Mouse (Mus musculus) megakaryocyte-erythroid progenitor cell, adult 5-6 weeks (primary cell): Measurements from ENCODE around the gene Zfp978. TPM values are rescaled to one million over a fixed set of nuclear protein-coding genes. Genes with fewer than 3 reads are reported as not detected.
A peak's percentile ranks its signal among the peaks of the same experiment; 100 is the strongest.
"Not testable (repeated sequence)": the region's sequence is repeated elsewhere in the genome, so short reads cannot be mapped to it uniquely, and the experiment has no call there.

Experiments used
- ATAC-seq: replicated peaks from 2 replicates; pipeline ENCODE4 v1.8.0; 2016; ENCODE audit warnings: mild to moderate bottlenecking, inconsistent platforms; ENCODE audit not compliant: severe bottlenecking, poor library complexity, low FRiP score, low TSS enrichment
- total RNA-seq, 2 experiments: library from RNA; stranded (forward) in 1 of 2; stranded (reverse) in 1 of 2; fragments of 200-1000, 215-1000 nt in 1 of 2; fragments of >200 nt in 1 of 2; fragmentation: Nextera tagmentation in 1 of 2; gene quantifications; 2 replicates each; pipeline ENCODE4 v1.2.3; 2014 to 2017

Zfp978 gene
- total RNA-seq, 2 experiments from 2014 or later, result not detected

DNA sequence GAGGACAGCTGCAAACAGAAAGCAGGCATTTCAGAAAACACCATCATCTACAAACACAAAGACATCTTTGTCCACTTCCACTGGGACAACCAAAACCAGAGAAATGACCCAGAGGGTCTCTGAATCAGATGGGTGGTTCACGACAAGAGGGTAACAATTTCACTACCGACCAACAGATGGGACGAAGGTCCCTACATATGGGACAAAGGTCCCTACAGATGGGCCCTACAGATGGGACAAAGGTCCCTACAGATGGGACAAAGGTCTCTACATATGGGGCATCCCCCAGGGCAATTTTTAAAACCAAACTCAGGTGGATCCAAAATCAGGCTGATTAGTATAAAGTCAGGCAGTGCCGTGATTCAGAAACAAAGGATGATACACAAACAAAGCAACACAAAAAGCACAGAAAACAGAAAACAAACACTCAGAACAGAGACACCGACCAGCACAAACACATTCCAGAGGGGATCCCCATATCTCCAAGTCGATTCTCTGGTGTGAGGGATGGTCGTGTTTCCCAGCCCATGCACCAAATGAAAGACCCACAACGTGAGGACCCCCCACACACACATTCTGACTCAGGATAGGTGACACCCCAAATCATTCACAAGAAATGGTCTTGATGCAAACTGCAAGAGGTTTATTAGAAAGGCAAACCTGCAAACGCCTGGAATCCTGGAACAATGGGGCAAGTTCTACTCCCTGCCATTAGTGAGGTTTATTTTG lies 11.3 kb upstream of the Zfp978 start:
- not testable (repeated sequence) for ATAC-seq

GRCm38 (mm10) chr4:147350541-147350940 lies 10.6 kb upstream of the Zfp978 start:
- 0 out of 2 replicates have a peak, but pooled peaks have one; percentile 41 for ATAC-seq

DNA sequence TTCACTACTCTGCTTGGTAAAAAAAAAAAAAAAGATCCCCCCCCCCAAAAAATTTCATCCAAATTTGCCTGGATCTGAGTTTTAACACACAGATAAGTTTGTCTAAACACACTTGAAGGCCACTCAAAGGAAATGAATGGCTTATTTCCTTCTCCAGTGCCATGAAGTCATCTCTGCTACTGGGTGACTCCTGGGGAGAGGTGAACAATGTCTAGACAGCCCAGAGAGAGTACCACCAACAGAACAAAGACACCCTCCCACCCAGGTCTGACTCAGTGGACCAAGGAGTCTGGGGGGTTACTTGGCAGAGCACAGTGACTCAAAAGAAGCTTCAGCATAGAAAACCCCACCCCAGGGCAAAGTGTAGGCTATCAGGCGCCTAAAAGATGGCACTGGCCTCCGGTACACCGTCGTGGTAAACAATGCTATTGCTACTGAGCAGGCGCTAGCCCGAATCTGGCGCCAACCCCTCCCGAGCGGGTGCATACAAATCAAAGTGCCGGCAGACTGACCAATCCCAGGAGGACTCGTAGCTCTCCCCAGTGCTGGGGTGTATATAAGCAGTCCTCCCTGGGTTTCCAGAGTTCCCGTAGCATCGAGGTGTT lies 9.6 kb upstream of the Zfp978 start:
- not testable (repeated sequence) for ATAC-seq

DNA sequence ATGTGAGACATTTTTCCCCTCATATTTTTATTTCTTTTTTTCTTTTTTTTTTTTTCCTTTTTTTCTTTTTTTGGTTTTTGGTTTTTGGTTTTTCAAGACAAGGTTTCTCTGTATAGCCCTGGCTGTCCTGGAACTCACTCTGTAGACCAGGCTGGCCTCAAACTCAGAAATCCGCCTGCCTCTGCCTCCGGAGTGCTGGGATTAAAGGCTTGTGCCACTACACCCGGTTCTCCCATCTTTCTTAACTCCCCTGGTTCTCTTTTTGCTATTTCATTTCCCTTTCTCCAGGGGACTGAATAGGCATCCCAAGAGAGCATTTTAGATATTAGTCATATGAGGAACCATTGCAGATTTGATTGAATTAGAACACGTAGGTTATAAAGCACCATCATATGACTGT lies 7.5 kb upstream of the Zfp978 start:
- not testable (repeated sequence) for ATAC-seq

DNA sequence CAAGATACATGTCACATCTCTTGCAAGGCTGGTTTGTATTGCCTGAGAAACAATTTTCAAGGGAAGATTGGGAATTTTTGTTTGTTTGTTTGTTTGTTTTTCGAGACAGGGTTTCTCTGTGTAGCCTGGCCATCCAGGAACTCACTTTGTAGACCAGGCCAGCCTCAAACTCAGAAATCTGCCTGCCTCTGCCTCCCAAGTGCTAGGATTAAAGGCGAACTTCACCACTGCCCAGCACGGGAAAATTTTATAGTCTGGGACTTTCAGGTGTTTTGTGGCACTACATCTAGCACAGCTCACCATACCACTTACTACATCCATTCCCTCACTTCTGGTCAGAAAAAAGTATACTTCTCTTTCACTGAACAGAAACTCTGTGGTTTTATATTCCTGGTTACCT lies 5.1 kb upstream of the Zfp978 start:
- not testable (repeated sequence) for ATAC-seq

GRCm38 (mm10) chr4:147357195-147357594 lies 3.9 kb upstream of the Zfp978 start:
- ATAC-seq, result not testable (repeated sequence)

- ATAC-seq, result not testable (repeated sequence)
Measured at GRCm38 (mm10) chr4:147361872-147362271, 769 bp downstream of the Zfp978 start.

GRCm38 (mm10) chr4:147369564-147369963 lies 8.5 kb downstream of the Zfp978 start:
- ATAC-seq, result peak; percentile 52; the same call in 1 of the 2 replicates

DNA sequence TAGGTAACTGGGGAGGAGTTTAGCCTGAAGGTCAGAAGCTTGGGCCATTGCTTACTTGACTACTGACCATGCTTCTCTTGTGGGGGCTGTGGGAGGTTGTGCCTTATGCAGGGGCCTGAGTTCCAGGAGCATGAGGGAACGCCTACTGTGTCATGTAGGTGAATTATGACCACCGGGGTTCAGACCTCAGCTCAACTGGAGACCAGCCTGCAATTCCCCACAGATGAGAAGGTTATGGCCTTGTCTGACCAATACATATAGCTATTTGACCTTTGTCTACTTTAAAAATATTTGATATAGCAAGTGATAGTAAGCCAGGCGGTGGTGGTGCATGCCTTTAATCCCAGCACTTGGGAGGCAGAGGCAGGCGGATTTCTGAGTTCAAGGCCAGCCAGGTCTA lies 22.1 kb downstream of the Zfp978 start:
- not testable (repeated sequence) for ATAC-seq

DNA sequence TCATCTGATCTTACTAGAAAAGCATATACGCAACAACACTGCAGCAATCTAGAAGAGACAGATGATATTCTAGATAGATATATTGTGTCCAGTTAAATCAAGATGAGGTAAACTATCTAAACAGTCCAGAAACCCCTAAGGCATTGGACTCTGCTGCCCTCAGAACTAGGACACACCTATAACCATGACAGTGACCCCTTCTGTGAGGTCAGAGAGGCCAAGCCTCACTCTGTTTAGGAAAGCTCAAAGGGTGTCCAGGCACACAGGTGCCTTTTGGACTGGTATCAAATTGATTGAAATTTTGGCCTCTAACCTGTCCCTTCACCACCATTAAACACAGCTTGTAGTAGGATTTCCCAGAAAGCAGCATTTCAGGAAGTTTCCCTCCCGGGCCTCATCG lies 36.1 kb downstream of the Zfp978 start:
- ATAC-seq, result not testable (repeated sequence)

DNA sequence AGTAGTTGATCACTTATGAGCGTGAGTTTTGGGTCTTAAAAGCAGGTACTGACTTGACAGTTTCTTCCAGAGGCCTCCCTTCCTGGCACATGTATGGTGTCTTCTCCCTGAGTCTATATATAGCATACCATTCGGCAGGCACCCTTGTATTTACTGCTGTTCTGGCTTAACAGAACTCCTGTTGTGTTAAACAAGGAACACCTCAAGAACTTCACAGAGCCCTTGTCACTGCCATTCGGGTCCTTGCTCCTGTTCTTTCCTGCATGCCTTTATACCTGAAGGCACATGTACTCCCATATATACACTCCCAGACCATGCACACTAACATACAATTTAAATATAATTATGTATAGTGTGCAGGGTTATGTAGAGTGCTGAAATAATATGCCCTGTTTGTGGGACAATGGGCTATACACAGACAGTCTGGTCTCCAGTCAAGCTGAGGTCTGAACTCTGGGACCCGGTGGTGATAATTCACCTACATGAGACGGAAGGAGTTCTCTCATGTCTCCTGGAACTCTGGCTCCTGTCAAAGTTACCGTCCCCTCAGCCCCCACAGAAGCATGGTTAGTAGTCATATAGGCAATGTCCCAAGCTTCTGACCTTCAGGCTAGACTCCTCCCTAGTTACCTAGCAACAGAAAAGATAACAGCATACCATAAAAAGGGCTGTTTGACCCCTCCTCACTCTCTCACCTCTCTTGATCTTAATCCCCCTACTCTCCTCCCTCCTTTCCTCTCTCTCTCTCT lies 37.0 kb downstream of the Zfp978 start:
- ATAC-seq, result not testable (repeated sequence)

DNA sequence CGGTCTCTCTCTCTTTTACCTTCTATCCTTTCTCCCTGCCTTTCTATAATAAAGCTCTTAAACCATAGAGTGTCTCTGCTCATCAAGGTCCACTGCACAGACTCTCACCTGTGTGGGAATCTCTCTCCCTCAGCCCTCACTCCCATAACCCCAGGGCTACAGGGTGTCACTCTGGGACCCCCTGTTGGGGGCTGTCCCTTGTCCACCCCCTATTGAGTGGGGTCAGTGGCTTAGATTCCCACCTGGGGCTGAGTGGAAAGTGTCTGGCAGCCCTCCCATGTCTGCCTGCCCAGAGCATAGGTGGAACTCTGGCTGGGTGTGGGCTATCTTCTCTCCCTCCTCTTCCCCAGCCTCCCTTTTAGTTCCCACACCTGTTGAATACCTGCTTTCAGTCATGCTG lies 37.6 kb downstream of the Zfp978 start:
- not testable (repeated sequence) for ATAC-seq

DNA sequence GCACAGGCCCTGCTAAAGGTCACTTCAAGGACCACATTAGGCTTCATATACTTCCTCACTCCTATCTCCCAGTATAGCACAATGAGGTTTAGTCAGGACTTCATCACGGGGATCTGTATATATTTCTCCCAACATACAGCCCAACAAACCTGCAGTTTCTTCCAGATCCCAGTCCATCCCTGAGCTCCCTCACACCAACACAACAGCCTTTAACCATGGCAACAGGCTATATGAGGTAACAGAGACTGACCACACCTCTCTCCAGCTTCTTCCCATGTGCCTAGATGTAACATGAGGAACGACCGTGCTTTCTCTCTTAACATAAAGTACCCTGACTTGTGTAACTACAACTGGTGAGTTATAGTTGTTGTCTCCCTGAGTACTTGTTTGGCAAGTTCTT lies 38.4 kb downstream of the Zfp978 start:
- ATAC-seq, result not testable (repeated sequence)

DNA sequence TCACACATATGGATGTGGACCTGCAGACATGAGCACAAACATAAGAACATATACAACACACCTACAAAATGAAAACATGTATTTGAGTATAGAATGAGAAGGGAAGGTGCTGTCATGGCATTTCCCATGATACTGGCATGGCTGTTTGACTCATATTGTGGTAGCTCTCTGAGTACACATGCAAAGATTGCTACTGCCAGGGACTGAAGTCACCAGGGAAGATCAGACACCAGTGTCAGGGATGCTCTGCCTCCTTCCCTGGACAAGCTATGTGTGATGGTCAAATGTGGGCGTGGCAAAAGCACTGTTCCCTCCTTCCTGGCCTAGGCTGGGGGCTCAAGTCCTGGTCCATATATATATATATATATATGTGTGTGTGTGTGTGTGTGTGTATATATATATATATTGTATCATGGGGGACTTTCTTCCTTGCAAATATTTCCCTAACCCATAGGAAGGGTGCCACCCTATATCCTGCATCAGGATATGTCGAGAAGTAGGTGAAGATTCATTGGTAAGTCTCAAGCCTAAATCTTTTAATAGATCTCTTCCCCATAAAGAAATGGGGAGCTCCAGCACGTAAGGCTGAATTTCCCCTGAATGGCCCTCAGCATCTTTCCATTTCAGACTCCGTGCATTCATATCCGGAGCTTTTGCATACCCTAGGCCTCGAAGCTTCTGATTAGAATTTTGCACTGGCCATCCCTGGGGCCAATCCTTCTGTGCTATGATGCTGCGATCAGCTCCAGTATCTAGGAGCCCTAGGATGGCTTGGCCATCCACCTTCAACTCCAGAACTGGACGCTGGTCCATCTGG lies 39.1 kb downstream of the Zfp978 start:
- not testable (repeated sequence) for ATAC-seq

DNA sequence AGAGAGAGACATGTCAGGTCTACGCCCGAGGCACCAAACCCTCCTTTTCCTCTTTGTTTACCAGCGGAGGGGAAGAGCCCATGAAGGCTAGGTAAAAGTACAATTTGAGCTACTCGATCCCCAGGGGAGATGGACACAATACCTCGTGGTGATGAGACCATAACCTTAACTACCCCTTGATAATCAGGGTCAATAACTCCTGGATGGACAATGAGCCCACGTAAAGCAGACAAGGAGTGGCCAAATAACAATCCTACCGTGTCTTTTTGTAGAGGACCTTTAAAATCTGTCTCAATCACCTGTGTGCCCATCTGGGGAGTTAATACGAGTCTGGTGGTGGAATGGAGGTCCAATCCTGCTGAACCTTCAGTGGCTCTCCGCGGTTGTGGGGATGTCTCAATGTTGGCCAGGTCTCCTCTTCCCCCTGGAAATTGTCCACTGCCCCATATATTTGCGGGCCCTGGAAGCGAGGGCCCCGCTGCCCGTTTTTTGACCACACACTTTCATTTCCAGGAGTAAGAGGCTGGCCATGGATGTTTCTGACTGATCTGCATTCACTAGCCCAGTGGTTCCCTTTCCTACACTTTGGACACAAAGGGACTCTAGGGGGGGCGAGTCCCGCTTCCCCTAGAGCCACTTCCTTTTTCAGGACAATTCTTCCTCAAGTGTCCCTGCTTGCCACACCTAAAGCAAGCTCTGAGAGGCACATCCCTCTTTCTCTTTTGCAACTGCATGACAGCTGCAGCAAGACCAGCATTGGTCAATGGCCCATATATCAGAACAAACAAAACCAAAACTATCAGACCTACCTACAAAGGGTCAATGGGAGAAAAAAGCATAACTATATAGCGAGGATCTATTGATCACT lies 40.0 kb downstream of the Zfp978 start:
- ATAC-seq, result not testable (repeated sequence)

- ATAC-seq, result not testable (repeated sequence)
Measured at GRCm38 (mm10) chr4:147401736-147402506, 40.8 kb downstream of the Zfp978 start.

- not testable (repeated sequence) for ATAC-seq
Measured at GRCm38 (mm10) chr4:147402507-147402890, 41.4 kb downstream of the Zfp978 start.

DNA sequence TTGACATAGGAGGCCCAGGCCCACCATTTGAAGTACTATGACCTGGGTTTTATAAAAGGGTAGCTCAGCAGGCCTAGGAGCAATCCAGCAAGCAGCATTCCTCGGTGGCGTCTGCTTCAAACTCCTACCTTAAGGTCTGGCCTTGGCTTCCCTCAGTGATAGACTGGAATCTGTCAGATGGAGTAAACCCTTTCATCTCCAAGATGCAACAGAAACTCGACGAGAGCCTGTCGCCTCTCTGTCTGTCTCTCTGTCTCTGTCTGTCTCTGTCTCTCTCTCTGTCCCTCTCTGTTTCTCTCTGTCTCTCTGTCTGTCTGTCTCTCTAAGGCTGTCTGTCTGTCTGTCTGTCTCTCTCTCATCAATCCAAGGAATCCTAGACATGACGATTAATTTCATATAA lies 42.4 kb downstream of the Zfp978 start:
- not testable (repeated sequence) for ATAC-seq
